Mouse (Mus musculus): Measurements from ENCODE around the gene Timm17b. TPM values are rescaled to one million over a fixed set of nuclear protein-coding genes. Genes with fewer than 3 reads are reported as not detected.
A peak's percentile ranks its signal among the peaks of the same experiment; 100 is the strongest.

Gene Timm17b
- 39.3 and 51.9 TPM in 2 replicates for total RNA-seq (2017)

- peak; percentile 97 to 98 for ATAC-seq (replicated peaks in 1 of 2; ENCODE audit: insufficient read depth in 1 of 2, low FRiP score in 2 of 2, low TSS enrichment in 1 of 2, low read depth in 1 of 2, poor library complexity in 2 of 2, severe bottlenecking in 2 of 2)
These were observed at the start of gene Timm17b, which contains the start of gene Pqbp1 for GRCm38 (mm10) chrX:7898880-7899874. TSS of gene Timm17b (plus strand) at chrX:7899357. TSS of gene Pqbp1 (minus strand) at chrX:7899269.

DNA sequence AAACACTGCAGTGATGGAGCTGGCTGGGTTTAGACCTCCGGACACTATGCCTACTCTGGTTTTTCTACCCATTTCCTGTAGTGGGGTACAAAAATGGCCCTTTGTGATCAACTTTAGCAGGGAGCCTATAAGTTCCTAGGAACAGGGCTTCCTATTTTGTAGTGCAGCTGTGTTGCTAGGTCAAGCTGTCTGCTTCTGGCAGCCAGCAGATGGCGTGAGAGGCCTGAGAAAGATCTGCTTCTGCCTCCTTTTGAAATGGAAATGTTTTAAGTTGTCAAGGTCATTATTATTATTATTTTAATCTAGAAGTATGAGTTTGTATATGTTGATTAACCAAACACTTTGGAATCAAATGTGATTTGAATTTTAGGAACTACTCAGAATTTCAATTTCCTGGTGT is 44.6 kb upstream of the Timm17b start:
- peak; percentile 32 to 53; a peak in 1 of 4 replicates for ATAC-seq (replicated peaks in 1 of 2; ENCODE audit: insufficient read depth in 1 of 2, low FRiP score in 2 of 2, low TSS enrichment in 1 of 2, low read depth in 1 of 2, poor library complexity in 2 of 2, severe bottlenecking in 2 of 2)

- ATAC-seq (replicated peaks in 1 of 2; ENCODE audit: insufficient read depth in 1 of 2, low FRiP score in 2 of 2, low TSS enrichment in 1 of 2, low read depth in 1 of 2, poor library complexity in 2 of 2, severe bottlenecking in 2 of 2) = peak; percentile 53 to 71
These were observed 39.9 kb upstream of the Timm17b start for GRCm38 (mm10) chrX:7859191-7859753.

GRCm38 (mm10) chrX:7863181-7863580 is 36.0 kb upstream of the Timm17b start:
- ATAC-seq (replicated peaks in 1 of 2; ENCODE audit: insufficient read depth in 1 of 2, low FRiP score in 2 of 2, low TSS enrichment in 1 of 2, low read depth in 1 of 2, poor library complexity in 2 of 2, severe bottlenecking in 2 of 2) = no peak

- 0 out of 4 replicates have a peak, but pooled peaks of 1 of the 2 experiments have one; percentile 25 for ATAC-seq (replicated peaks in 1 of 2; ENCODE audit: insufficient read depth in 1 of 2, low FRiP score in 2 of 2, low TSS enrichment in 1 of 2, low read depth in 1 of 2, poor library complexity in 2 of 2, severe bottlenecking in 2 of 2)
These were observed 34.6 kb upstream of the Timm17b start for GRCm38 (mm10) chrX:7864551-7864950.

- peak; percentile 82 to 84 for ATAC-seq (replicated peaks in 1 of 2; ENCODE audit: insufficient read depth in 1 of 2, low FRiP score in 2 of 2, low TSS enrichment in 1 of 2, low read depth in 1 of 2, poor library complexity in 2 of 2, severe bottlenecking in 2 of 2)
These were observed 33.8 kb upstream of the Timm17b start for GRCm38 (mm10) chrX:7865343-7865742.

DNA sequence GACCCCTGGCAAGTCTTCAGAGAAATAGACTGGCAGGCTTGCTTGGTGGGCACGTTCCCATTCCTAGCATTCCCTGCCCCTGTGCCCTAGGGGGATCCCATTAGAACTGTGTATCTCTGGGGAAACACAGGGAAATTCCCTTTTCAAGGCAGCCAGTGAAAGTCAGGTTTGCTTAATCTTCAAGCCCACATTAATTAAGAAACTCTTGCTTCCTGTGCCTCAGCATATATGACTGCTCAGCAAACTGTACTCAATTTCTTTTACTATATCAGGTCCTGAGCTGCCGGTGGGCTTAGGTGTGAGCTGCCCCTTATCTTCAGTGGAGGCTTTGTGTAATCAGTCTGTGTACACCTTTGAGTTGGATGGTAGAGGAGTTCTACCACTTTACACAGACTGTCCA is 33.4 kb upstream of the Timm17b start:
- peak in 1 of 2 experiments; percentile 17; a peak in 1 of 4 replicates for ATAC-seq (replicated peaks in 1 of 2; ENCODE audit: insufficient read depth in 1 of 2, low FRiP score in 2 of 2, low TSS enrichment in 1 of 2, low read depth in 1 of 2, poor library complexity in 2 of 2, severe bottlenecking in 2 of 2)

- no peak for ATAC-seq (replicated peaks in 1 of 2; ENCODE audit: insufficient read depth in 1 of 2, low FRiP score in 2 of 2, low TSS enrichment in 1 of 2, low read depth in 1 of 2, poor library complexity in 2 of 2, severe bottlenecking in 2 of 2)
These were observed 32.0 kb upstream of the Timm17b start for GRCm38 (mm10) chrX:7867141-7867540.

DNA sequence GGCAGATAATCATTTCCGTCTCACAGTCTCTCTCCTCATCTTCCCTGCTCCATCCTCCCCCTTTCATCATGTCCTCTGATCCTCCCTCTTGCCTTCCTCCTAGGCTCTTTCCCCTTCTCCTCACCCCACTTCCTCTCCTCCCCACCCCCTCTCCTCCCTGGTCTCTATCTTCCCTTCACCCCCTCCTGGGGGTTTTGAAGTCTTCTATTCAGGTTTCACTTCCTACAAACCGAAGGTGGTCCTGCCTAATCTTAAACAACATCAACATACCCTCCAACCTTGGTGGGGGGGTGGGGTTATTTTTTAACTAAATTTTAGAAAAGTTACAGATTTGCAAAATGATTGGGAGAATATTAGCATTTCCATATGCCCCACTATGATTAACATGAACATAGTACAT is 30.7 kb upstream of the Timm17b start:
- ATAC-seq (replicated peaks in 1 of 2; ENCODE audit: insufficient read depth in 1 of 2, low FRiP score in 2 of 2, low TSS enrichment in 1 of 2, low read depth in 1 of 2, poor library complexity in 2 of 2, severe bottlenecking in 2 of 2) = no peak

- ATAC-seq (replicated peaks in 1 of 2; ENCODE audit: insufficient read depth in 1 of 2, low FRiP score in 2 of 2, low TSS enrichment in 1 of 2, low read depth in 1 of 2, poor library complexity in 2 of 2, severe bottlenecking in 2 of 2) = no peak
These were observed 29.3 kb upstream of the Timm17b start for GRCm38 (mm10) chrX:7869826-7870225.

- ATAC-seq (replicated peaks in 1 of 2; ENCODE audit: insufficient read depth in 1 of 2, low FRiP score in 2 of 2, low TSS enrichment in 1 of 2, low read depth in 1 of 2, poor library complexity in 2 of 2, severe bottlenecking in 2 of 2) = peak; percentile 88 to 94
These were observed 21.1 kb upstream of the Timm17b start, which contains the start of gene Pim2 for GRCm38 (mm10) chrX:7878007-7878419. TSS of gene Pim2 (plus strand) at chrX:7878262.

- ATAC-seq (replicated peaks in 1 of 2; ENCODE audit: insufficient read depth in 1 of 2, low FRiP score in 2 of 2, low TSS enrichment in 1 of 2, low read depth in 1 of 2, poor library complexity in 2 of 2, severe bottlenecking in 2 of 2) = no peak
These were observed 20.7 kb upstream of the Timm17b start for GRCm38 (mm10) chrX:7878495-7878894.

DNA sequence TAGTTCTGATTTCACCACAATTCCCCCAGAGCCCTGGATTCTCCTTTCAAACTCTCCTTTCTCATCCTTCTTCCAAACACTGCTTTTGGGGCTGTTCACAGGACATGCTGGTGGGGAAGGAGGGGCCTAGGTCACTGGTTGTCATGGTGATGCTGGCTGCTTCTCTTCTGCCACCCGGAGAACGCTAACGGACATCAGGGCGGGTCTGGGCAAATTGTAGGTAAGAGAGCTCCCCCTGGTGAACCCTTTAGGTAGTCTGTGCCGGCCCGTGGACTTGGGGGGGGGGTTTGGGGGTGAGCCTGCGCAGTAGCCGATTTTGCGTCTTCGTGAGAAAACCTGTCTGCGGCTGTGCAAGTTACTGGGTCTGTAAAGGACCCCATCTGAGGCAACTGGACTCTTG is 19.3 kb upstream of the Timm17b start:
- ATAC-seq (replicated peaks in 1 of 2; ENCODE audit: insufficient read depth in 1 of 2, low FRiP score in 2 of 2, low TSS enrichment in 1 of 2, low read depth in 1 of 2, poor library complexity in 2 of 2, severe bottlenecking in 2 of 2) = peak; percentile 59 to 61

DNA sequence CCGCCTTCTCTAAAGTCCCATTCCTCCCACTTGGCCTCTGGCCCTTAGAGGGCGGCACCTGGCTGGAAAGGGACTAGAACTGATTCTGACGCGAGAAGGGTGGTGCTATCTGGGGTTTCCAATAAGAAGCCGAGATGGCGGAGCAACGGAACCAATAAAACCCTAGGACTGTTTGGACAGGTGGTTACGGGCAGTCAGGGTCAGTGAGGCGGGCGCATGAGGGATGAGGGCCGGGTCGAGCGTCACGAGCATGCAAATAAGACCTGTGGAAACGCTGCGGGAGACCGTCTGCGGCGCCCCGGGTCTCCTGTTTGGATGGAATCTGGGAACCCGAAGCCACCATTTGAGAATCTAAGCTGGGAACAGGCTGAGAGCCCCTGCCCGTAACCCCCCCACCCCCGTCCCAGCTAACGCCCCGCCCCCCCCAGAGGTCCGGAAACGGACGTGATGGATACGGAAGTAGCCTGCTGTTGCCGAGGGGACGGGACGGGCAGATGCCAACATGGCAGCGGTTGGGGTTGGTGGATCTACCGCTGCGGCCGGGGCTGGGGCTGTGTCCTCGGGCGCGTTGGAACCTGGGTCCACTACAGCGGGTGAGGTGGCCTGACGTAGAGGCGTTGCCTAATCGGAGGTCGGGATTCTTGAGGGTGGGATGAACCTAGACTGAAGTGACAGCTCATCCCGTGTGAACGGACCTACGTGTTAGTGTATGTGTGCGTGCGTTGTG is 15.2 kb upstream of the Timm17b start, which contains the start of gene Slc35a2:
Slc35a2 (plus strand) TSS at position 188 of the 727 bp plus-strand sequence.
- ATAC-seq (replicated peaks in 1 of 2; ENCODE audit: insufficient read depth in 1 of 2, low FRiP score in 2 of 2, low TSS enrichment in 1 of 2, low read depth in 1 of 2, poor library complexity in 2 of 2, severe bottlenecking in 2 of 2) = peak; percentile 89 to 95

DNA sequence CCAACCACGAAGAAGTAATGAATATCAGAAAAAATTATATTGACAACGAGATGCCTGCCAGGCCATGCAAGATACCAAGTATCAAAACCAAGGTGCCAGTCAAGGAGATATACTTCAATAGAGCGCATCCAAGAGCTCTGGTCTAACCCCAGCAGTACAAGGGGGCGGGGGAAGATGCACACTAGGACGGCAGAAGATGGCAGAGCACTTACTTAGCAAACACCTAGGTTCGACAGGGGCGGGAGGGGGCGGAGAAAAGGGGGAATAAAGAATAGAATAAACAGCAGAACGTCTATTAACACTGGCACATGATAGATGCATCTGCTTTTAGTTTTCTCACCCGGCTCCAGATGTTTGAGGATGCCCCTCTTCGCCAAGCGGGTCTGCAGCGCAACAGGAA is 946 bp upstream of the Timm17b start:
- ATAC-seq (replicated peaks in 1 of 2; ENCODE audit: insufficient read depth in 1 of 2, low FRiP score in 2 of 2, low TSS enrichment in 1 of 2, low read depth in 1 of 2, poor library complexity in 2 of 2, severe bottlenecking in 2 of 2) = no peak

DNA sequence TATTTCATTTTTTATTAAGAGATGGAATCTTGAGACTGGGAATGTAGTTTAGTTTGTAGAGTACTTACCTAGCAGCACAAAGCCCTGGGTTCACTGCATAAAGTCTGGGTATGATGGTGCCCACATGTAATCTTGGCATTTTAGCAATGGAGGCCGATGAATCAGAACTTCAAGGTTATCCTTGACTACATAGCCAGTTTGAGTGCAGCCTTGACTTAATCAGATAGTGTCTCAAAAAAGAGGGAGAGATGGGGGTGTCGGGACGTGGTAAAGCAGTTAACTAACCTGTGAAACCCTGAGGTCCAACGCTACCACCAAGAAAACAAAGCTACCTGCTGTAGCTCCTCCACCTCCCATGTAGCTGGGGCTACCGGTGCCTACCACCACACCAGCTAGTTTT is 5.3 kb downstream of the Timm17b start:
- ATAC-seq (replicated peaks in 1 of 2; ENCODE audit: insufficient read depth in 1 of 2, low FRiP score in 2 of 2, low TSS enrichment in 1 of 2, low read depth in 1 of 2, poor library complexity in 2 of 2, severe bottlenecking in 2 of 2) = no peak

- no peak for ATAC-seq (replicated peaks in 1 of 2; ENCODE audit: insufficient read depth in 1 of 2, low FRiP score in 2 of 2, low TSS enrichment in 1 of 2, low read depth in 1 of 2, poor library complexity in 2 of 2, severe bottlenecking in 2 of 2)
These were observed 8.6 kb downstream of the Timm17b start, which contains the start of gene Gm10491 for GRCm38 (mm10) chrX:7907735-7908134. TSS of gene Gm10491 (minus strand) at chrX:7907835.

All from hematopoietic stem cell, adult 5-6 weeks (primary cell).